Mouse (Mus musculus): ENCODE measurements around the gene Lhfpl2.

Lhfpl2 gene

DNA sequence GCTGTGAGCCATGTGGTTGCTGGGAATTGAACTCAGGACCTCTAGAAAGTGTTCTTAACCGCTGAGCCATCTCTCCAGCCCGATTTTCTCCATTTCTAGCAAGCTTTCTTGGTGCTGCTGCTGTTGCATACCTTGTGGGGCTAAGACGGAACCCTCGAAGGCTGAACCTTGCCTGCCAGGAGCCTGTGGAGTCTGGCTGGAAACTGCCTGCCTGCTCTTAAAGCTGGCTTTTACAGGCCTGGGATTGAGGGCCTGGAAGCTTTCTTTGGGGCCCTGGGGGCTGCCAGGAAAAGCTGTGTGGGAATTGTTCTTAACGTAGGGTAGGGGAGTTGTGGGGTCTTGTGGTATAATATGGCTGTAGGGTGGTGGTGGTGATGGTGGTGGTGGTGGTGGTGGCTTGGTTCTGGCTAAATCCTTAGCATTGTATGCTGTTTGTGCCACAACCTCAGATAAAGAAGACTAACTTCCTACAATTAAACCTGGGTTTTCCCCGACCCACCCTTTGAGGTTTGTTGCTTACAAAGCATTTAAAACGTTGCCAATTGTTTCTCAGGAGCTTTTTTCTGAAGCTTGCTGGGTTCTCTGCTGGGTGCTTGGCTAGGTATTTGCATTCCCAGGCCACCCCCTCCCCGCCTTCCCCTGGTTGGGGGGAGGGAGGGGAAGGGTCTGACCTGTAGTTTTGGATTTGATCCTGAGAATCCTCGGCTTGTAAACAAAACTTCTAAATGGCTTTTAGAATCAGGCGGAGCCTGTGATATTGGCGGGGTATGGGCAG, 7.9 kb downstream of the Lhfpl2 start:
- in situ Hi-C loops (cut with MboI; ENCODE audit: unreplicated experiment in 2 of 2): no loop called here

DNA sequence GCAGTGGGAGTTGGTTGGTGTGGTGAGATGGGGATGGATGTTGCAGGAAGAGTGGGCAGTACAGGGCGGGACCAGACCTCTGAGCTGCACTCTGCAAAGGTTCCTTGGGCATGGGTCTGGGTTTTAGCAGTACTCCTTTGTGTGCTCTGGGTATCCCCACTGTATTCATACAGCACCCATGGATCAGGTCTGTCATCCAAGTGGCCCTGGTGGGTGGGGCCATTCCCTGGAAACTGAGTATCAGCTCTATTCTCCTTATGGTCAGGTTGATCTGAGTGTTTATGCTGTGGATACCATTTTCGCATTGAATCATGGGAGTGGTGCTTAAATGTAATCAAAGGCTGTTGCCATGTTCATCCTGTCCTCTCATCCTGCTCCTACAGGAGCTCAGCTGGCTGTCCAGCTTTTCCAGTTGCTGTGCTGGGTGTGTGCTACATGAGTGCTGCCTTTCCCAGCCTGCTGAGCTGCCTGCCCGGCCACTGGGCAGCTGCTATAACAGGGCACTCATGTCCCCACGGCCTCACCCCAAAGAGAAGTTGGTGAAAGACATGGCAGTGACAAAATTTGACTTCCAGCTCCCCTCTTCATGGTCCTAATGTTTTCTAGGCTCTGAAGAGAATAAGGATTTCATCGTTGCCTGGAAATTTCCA, 9.2 kb downstream of the Lhfpl2 start:
- in situ Hi-C loops (cut with MboI; ENCODE audit: unreplicated experiment in 2 of 2): no loop called here

DNA sequence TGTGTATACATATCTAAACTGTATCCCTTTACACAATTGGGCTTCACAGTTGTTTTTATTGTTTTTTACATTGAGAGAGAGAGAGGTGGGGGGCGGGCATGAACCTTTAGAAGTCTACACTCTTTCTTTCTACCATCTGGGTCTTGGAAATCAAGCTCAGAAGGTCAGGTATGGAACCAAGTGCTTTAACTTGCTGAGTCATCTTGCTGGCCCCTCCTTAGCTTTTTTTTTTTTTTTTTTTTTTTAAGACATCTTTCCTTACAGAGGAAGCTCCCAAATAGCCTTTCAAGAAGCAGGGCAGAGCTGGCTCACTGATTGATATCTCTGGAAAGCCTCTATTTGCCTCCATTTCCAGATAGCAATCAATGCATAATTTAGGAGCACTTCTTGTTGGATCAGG, 10.7 kb downstream of the Lhfpl2 start:
- in situ Hi-C loops (cut with MboI; ENCODE audit: unreplicated experiment in 2 of 2): no loop called here

DNA sequence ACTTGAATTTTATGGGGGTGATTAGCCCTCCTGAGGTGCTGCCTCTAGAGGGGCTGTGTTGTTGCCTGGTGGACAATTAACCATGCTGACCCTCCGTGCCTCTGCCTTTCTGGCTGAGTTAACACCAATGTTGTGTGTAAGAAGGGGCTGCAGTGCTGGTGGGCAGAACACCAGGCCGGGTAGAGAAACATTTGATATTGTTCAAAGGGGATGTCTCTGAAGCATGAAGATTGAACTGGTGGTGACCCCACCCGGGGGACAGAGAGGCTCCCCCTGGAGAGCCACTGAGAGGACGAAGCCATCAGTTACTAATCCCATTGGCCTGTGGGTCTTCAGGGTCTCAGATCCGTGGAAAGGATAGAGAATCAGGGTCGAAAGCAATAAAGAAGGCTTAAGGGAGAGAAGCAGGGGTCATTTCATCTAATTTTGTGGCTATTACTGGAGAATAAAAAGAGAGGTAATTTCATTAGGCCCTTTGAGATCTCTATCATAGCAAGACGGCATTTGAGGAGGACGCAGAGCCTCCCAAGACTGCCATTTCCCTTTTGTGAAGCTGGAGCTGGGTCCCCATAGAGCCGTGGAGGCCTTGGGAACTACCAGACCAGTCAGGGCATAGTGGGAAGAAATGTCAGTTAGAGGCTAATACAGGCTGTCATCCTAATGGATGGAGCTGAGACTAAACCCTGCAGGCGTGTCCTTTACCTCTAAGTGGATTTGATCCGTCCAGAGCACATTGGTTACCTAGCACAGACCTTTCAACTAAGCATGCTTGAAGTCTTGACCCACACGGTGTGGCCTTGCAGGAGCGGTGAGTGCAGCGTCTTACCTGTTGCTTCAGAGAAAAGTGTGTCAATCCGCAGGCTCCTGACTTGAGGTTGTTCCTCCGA, 12.1 kb downstream of the Lhfpl2 start:
- in situ Hi-C loops (cut with MboI; ENCODE audit: unreplicated experiment in 2 of 2): no loop called here

DNA sequence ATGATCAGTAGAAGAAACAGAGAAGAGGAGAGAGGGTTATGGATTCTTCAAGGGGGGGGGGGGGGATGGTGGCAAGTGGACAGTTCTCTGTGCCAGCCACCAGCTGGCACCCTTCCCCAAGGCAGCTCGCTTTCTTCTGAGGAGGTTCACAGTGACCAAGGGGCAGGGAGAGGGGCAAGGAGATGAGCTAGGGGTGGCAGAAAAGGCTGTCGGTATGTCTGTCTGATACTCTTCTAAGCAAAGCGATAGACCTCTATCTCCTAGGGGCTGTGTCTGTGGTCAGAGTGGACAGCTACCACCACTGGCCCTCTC, 12.7 kb downstream of the Lhfpl2 start:
- in situ Hi-C loops (cut with MboI; ENCODE audit: unreplicated experiment in 2 of 2): no loop called here

DNA sequence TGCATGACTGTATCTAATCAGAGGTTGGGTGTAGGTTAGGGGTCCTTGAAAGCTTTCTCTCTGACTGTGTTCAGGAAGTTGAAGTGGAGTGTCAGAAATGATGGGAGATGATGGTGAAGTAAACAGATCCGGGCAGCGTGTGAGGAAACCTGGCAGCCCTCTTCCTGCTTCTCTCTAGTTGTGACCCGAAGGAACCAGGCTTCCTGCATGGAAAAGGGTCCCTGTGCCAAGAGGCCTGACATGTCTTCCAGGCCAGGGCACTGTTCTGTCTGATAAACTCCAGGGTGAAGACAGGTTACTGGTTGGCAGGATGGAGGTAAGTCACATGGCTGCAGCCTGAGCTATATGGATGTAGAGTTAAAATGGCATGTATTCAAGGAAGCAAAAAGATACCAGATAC, 13.3 kb downstream of the Lhfpl2 start:
- in situ Hi-C loops (cut with MboI; ENCODE audit: unreplicated experiment in 2 of 2): no loop called here

DNA sequence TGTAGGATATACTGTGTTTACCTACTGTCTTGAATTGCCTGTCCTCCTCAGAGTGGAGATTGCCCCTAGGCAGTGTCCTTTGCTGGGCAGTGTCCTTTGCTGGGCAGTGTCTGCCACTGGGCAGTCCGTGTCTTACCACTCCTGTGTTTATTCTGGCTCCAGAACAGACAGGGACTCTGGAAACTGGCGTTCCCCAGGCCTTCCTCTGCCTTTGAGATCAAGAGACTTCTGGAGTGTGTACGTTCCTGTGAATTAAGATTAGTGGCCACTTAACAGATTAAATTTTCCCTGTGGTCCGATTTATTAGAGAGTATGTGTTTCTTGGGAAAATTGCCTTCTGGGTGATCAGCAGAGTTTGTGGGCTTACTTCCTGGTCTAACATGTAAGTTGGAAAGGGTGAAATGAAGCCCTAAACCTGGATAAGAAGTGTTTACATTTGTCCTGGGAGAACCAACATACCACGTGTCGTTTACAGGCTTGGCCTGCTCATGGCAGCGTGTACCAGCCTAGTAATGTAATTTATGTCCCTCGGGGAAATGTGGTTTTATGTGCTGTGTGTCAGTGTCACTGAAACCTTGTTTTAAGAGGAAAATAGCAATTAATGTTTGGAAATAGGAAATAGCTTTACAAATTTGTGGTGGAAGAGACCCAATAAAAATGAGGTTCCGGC, 15.6 kb downstream of the Lhfpl2 start:
- in situ Hi-C loops (cut with MboI; ENCODE audit: unreplicated experiment in 2 of 2): no loop called here

DNA sequence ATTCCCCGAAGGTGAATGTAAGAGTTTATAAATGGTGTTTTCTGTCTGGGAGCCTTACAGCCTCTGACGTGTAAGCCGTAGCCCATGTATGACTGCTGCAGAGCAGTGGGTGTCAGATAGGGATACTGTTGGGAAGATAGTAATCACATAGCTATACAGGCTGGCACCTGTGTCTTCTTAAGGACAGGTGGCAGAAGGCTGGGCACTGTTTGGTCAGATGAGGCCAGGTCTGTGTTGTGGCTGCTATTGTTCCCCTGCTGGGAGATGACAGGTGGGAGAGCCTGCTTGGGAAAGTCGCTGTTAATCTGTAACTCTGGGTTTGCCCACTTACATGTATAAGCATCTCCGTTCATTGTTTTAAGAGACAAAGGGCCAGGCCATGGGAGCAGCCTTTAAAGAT, 16.1 kb downstream of the Lhfpl2 start:
- in situ Hi-C loops (cut with MboI; ENCODE audit: unreplicated experiment in 2 of 2): no loop called here

DNA sequence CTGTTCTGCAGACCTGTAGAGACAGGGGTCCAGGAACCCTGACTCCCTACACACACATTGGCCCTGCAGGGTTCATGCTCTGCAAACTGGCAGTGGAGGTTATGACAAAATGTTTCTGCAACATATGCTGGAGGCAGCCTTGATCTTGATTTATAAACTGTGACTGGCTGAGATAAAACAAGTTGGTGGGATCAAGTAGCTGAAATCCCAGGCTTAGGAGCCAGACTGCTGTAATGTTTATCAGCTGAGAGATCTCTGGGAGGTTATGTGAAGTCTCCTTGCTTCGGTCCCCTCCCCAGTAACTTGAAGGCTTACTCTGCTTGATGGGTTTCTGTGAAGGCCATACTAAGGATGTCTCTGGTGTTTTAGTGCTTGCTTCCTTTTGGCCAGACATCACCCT, 17.6 kb downstream of the Lhfpl2 start:
- in situ Hi-C loops (cut with MboI; ENCODE audit: unreplicated experiment in 2 of 2): no loop called here

DNA sequence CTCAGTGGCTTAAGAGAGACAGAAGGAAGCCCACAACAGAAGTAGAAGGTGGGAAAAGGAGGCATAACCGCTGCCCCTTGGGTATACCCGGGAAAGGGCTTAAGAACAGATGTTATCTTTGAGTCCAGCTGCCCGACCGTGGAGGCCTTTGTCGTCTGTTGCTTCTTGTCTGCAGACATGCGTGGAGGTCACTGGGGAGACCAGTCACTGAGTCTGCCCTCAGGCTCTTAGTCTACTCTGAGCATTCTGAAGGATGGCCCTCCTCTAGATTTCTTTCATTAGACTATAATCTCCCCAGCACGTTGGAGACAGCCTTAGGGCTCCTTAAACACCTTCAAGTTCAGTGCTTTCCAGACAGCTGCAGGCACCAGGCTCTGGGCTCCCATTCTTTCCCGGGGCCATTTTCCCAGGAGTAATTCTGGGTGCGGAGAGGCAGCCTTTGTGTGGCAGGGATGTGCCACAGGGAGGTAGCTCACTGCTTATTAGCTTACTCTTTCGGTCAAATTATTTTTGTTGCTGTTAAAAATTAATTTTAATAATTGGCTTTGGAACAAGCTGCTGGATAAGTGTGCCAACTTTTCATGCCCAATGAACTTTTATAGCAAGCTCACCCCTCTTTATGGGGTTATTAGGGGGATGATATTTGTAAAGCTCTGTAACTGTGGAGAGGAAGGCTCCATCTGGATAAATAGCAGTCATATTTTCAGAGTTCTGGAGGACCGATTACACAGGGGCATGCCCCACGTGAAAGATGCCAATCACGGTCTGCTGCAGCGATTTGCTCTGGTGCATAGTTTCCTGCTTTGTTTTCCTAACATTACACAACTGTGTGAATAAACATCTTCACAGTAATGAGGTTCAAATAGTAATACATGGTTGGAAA, 19.8 kb downstream of the Lhfpl2 start:
- in situ Hi-C loops (cut with MboI; ENCODE audit: unreplicated experiment in 2 of 2): no loop called here

DNA sequence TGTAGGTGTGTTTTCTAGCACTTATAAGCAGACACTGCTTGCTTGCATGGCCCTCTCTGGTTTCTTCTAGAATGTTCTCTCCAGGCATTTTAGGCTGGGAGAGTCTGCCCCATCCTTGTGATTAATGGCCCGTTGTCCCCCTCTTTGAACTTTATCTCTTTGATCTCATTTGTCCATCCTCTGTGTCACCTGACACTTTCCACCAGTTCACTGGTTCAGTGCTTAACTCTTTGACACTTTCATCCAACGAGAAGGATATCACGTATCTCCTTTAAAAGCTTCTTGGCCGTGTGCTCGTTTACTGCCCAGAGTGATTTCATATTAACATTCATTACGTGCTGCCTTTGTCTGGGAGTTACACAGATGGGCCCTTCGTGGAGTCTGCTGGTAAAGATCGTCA, 25.6 kb downstream of the Lhfpl2 start:
- in situ Hi-C loops (cut with MboI; ENCODE audit: unreplicated experiment in 2 of 2): no loop called here

DNA sequence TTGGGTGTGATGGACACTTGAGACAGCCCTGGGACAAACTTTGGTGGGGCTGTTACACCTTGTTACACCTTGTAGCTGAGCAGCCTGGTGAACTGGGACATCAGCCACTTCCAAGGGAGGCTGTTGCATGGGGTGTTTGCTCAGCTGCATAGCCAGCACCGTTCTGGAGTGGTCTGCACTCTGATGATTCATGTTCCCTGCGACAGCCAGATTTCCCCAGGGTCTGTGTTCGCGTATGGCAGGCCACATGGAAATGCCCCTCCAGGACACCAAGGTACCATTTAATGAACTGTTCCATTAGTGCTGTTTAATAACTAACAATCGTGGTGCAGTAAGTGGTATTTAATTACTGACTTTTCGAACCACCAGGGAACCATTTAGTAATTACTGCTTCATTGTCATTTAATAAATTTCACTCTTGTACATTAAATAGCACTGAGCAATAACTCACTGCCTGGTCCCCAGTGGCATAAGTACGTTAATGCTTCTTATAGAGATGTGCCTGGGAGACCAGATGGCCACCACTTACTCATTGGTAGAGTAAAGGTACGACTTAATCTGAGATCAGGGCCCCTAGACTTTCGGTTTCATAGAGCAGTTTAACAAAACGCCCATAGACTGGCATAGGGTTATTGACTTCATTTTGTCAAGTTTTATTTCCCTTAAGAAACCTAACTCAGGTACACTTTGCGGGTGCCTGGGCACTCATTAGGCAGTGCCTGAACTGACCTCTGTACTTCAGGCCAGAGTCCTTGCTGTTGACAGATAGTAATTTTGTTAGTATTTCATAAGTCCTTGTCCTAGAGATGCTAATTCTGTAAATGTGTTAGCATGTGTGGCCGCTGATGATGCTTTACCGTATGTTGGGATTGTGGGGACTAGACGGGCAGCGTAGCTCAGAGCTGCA, 26.9 kb downstream of the Lhfpl2 start:
- in situ Hi-C loops (cut with MboI; ENCODE audit: unreplicated experiment in 2 of 2): no loop called here

DNA sequence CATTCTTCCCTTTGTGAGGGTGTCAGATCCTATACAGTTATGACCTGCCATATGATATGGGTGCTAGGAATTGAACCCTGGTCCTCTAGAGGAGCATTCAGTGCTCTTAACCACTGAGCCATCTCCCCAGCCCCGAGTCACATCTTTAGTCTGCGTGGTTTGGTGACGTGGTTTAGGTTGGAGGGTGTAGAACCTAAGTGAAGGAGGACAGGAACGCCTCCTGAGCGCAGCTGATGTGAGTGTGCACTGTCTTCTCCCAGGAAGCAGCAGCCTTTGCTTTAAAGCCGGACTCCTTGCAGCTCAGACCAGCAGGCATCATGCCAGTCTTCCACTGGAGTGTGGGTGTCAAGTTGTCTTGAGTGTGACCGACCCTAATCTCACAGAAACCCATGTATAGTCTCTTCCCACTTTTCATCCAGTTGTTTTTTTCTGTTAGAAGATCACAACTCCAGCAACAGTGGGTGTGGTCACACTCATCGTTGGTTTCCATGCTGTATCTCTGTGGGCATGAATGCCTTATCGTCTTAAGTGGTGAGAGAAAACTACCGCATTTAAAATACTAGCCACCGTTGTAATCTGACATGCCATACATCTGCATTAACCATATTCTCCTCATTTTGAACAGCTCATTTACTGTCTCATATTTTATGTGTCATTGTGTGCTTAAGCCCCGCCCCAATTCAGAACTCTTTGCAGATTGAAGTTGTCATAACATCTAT, 28.7 kb downstream of the Lhfpl2 start:
- in situ Hi-C loops (cut with MboI; ENCODE audit: unreplicated experiment in 2 of 2): no loop called here

DNA sequence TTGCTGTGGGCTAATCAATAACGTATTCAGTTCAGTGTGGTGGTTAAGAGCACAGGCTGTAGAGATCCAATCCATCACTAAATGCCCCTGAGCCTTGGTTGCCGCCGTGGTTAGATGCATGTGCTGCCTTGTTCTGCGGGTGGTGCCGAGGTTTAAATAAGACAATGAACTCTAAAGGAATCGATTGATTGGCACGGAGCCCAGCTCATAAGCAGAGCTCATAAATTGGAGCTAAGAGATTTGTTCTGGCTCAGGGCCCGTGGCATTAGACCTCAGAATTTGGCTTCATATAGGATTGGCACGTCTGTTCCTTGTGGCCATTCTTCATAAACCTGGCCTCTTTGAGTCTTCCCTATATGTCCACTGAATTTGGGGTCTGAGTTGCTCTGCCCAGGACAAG, 29.5 kb downstream of the Lhfpl2 start:
- in situ Hi-C loops (cut with MboI; ENCODE audit: unreplicated experiment in 2 of 2): no loop called here

DNA sequence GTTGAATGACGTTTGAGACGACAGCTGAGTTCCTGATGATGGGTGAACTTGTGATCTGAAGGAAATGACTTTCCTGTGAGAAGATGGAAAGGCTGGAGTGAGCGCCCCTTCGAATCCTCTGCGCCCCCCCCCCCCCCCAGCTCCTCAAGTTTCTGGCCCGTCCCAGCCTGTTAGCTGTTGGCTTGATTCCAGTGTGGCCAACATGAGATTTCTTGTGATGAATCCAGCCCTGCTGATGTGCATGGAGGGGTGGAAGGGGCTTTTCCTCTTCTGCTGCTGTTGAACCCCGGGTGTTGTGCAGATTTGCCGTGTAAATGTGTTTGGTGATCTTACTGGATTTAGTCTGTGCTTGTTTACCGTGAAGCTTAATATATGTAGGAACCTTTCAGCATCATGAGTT, 31.2 kb downstream of the Lhfpl2 start:
- in situ Hi-C loops (cut with MboI; ENCODE audit: unreplicated experiment in 2 of 2): no loop called here

DNA sequence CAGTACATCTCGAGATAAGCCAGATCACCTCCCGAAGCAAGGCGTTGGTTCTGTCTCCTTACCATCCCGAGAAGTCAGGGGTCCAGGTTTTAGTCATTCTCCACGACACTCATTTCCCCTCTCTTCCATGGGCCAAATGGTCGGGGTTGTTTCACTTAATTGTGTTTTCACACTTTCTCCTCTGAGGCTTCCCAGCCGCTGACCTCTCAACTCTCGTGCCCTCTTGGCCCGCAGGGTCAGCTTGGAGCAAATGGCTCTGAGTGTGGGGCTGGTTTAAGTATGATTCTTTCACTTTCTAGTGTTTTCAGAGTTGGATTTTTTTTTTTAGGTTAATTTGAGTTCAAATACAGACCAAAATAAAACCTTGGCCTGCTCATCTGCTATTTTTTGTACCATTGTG, 31.7 kb downstream of the Lhfpl2 start:
- in situ Hi-C loops (cut with MboI; ENCODE audit: unreplicated experiment in 2 of 2): no loop called here

DNA sequence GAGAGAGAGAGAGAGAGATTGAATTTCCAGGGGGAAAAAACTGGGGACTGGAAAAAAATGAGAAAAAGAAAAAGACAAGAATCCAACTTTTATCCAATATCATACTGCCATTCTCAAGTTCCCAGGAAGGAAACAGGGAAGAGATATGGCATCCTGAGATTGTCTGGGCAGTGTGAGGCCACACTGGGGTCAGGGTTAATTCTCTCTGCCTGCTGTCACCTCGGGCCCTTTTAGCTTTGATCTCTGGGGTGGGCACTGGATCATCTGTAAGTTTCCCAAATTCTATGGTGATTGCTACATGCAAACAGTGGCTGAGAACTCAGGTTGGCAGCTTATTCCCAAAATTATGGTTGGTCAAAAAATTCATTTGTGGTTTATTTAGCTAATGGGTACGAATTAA, 33.8 kb downstream of the Lhfpl2 start:
- in situ Hi-C loops (cut with MboI; ENCODE audit: unreplicated experiment in 2 of 2): no loop called here

DNA sequence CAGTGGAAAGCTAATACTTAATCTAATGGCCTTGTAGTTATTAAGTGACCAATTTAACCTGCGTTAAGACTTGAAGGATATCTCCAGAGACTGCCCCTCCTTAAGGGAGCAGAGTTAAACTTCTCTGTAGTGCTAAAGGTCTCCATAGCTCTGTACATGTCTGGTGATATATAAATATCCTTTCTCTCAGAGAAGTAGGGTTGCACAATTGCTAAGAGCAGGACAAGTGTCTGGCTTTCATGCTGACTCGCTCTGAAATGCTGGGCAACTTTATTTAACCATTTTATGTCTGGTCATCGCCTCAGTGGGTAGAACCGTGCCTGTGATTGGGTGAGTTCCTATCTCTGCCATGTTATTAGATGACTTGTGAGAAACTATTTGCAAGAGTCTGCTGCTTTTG, 36.6 kb downstream of the Lhfpl2 start:
- in situ Hi-C loops (cut with MboI; ENCODE audit: unreplicated experiment in 2 of 2): no loop called here

DNA sequence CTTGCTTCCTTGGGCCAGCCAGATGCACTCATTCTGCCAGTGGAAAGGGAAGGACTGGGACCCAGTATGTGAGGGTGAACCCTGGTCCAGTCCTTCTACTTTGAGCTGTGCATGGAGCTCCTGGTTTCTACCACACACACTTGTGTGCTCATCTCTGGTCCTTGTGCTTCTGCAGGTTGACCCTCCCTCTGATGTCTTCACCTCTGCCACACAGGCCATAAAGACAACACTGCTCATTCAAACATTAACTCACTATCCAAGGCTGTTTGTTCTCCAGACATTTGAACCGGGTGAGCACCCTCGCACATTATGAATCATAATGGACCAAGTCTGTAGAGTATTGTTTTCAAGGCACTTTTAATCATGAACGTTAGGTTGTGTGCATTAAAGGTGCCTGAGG, 37.0 kb downstream of the Lhfpl2 start:
- in situ Hi-C loops (cut with MboI; ENCODE audit: unreplicated experiment in 2 of 2): no loop called here
